Mouse (Mus musculus) C2C12 (cell line): ENCODE results near the gene Cdiptos.

Experiments used
- CTCF ChIP-seq: IDR thresholded peaks from one replicate; pipeline ENCODE4 v1.5.1; 2011; ENCODE audit not compliant: control insufficient read depth, insufficient read depth, insufficient read length
- MAX ChIP-seq: IDR thresholded peaks from one replicate; pipeline ENCODE4 v1.6.1; 2011; ENCODE audit warnings: mild to moderate bottlenecking, control low read depth
- MYOD1 ChIP-seq: IDR thresholded peaks from one replicate; pipeline ENCODE4 v1.6.1; 2011; ENCODE audit warnings: low read depth; ENCODE audit not compliant: control insufficient read depth, insufficient read length
- MYOG ChIP-seq: IDR thresholded peaks from one replicate; pipeline ENCODE4 v1.6.1; 2011; ENCODE audit not compliant: control insufficient read depth, insufficient read length; ENCODE audit errors: extremely low read depth

DNA sequence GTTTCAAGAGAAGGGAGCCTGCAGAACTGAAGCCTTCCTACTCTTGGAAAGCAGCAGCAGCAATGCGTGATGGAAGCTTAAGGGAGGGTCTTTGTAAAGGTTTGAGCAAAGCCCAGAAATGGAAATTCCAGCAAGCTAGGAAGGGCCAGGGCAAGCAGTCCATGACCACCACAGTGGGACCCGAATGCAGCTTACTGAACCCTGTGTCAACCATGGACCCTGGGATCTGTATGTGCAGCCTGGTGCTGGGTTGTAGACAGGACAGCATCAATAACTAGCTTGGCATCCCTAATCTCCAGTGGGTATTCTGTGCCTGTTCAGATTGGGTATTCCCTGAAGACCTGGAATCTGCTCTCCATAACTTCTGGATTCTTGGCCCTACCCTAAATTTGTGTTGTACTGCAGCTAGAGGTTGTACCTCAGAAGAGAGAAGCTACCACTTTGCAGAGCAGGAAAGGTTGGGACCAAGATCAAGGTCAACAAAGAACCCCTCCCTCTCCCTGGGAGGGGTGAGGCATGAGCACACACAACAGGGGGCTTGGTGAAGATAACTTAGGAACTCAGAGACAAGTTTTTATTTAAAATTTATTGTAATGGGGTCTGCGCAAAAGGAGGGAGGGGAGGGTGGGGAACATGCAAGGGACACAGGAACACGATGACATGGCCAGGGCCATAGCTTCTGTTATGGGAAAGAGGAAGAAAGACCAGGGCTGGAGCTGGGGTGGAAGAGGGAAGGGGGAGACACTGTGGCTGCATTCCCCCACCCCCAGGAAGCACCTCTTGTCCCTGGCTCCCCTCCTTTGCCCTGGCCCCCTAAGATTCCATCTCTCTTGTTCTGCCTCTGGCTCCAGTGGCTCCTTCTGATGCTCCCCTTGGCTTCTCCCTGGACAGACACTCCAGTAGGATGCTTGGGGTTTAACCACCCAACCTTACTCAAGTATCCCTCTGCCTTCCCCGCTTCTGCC is 45.9 kb upstream of the Cdiptos start:
- TF ChIP-seq MYOD1: no peak
- no peak for TF ChIP-seq CTCF
- no peak for TF ChIP-seq MYOG
- TF ChIP-seq MAX: no peak
